Mouse (Mus musculus): ENCODE measurements around the gene Plekhg3. TPM values are rescaled to one million over a fixed set of nuclear protein-coding genes. Genes with fewer than 3 reads are reported as not detected.

Gene Plekhg3
- polyA plus RNA-seq, 1 experiment from 2014 or later, result 20.1 TPM

DNA sequence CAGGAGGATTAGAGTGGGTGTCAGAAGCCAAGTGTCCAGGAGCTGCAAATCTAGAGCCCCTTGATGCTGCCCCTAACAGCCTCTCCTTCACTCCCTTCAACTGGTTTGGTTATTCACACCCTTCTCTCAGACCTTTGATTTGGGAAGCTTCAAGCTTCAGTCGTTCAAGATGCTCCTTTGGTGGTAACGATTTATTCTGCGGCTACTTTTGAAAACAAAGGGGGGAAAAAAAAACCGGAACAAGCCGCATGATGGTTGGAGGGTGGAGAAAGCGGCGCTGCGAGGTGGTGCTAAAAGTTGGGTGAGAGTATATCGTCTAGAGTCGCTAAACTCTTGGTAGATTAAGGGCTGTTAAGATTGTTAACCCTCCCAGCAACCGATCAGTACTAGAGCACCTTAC lies 3.5 kb downstream of the Plekhg3 start:
- H3K27ac ChIP-seq, result peak overlapping the region; percentile 90
- H3K79me2 ChIP-seq (ENCODE audit: inconsistent target), result peaks cover 49% of the 10 kb centered on the region
- H3K4me3 ChIP-seq (ENCODE audit: inconsistent target), result peak overlapping the region; percentile 58
- WGBS (ENCODE audit: missing documents), result 3% methylated on average over 11 of the region's 11 CpGs
- no peaks in the 10 kb centered on the region for H3K36me3 ChIP-seq (ENCODE audit: inconsistent target)

DNA sequence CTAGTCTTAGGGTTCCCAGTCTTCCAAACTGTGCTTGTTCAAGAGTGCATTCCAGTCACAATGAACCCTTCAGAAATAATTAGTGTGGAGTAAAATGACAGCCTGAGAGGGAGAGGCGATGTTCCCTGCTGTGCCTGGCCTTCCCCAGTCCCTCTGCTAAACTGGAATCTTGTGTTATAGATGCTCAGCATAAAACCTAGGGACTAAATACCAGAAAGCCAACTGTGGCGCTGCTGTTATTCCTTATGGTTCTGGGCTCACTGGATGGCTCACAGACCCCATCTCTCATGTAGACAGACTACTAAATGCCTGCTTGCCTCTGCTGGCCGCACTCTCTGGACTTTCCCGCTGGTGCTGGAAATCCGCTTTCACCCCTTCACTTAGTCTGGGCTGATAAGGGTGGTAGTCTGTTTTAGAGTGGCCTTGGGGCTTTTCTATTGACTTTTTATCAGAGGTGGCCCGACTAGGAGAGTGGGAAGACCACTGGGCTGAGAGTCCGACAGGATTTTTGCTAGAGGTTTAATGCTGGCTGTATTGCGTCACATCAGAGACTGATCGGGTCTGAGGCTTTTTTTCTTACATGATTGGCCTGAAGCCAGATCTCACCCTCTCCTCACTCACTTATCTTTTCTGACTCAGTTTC lies 4.1 kb downstream of the Plekhg3 start:
- no peaks in the 10 kb centered on the region for H3K36me3 ChIP-seq (ENCODE audit: inconsistent target)
- H3K4me3 ChIP-seq (ENCODE audit: inconsistent target), result peak overlapping the region; percentile 58
- WGBS (ENCODE audit: missing documents), result 32% methylated on average over 9 of the region's 9 CpGs
- H3K79me2 ChIP-seq (ENCODE audit: inconsistent target), result peaks cover 54% of the 10 kb centered on the region
- peak overlapping the region; percentile 90 for H3K27ac ChIP-seq

DNA sequence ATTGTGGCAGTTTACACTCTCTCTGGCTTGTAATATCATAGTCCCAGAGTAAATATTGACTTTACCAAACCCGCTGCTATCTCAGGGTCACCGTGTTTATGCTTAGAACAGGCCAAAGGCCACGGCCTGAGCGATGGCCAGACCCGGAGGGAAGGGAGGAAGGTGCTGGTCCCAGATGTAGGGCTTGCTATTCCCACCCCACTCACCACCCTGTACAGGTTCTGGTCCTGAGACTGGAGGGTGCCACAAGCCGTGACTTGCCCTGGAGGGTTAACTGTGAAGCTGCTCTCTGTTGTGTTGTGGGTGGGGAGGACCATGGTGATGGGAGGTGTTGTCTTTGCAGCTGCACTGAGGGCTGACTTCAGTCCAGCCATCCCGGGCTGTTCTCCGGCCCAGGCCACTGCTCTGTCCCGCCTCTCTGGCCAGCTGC lies 4.8 kb downstream of the Plekhg3 start:
- peak overlapping the region; percentile 58; the same call in 1 of the 2 replicates for H3K4me3 ChIP-seq (ENCODE audit: inconsistent target)
- WGBS (ENCODE audit: missing documents), result 92% methylated on average over 9 of the region's 9 CpGs
- H3K27ac ChIP-seq, result peak overlapping the region; percentile 90
- H3K36me3 ChIP-seq (ENCODE audit: inconsistent target), result no peaks in the 10 kb centered on the region
- peaks cover 62% of the 10 kb centered on the region for H3K79me2 ChIP-seq (ENCODE audit: inconsistent target)

DNA sequence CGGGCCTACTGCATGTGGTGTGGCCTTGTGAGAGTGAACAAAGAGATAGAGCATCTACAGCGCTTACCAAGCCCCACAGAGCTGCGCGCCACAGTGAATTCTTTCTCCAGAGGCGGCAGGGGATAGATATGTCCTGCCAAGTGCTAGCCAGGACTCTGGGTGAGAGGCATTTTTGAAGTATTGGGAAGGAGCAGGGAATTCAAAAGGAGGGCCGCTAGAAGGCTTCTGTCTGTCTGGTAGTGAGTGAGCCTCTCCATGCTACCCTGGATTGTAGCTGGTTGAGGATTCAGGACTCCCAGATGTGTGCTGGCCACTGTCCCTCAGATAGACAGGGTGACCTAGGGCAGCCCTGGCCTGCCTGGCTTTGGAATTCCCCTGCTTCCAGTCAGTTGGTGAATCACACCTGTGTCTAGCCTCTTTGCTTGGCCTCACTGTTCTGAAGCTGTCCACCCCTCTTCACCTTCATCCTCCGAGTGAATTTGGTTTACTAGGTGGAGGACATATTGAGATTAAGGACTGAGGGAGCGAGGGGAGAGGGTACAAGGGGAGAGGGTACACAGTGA lies 6.0 kb downstream of the Plekhg3 start:
- Histone ChIP-seq H3K27ac (peak overlapping the region; percentile 87), H3K79me2 (ENCODE audit: inconsistent target) (peaks cover 73% of the 10 kb centered on the region), H3K36me3 (ENCODE audit: inconsistent target) (no peaks in the 10 kb centered on the region), H3K4me3 (ENCODE audit: inconsistent target) (no peak overlapping the region)
- 84% methylated on average over 8 of the region's 8 CpGs for WGBS (ENCODE audit: missing documents)

DNA sequence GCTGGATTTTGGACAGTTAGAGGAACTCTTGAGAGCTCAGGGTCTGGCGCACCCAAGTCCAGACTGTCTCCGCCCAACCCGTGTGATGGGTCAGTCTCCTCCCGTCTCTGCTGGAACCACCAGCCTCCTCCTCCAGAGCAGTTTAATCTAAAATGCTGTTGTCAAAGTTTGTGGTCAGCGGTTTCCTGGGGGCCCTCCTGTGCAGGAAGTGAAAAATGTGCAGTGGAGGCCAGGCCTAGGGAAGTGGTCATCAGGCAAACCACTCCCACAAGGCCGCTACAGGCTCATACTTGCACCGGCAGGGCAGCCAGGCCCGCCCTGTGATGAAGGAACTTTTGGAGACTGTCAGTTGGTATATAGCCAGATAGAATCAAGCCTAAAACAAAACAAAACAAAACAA lies 6.7 kb downstream of the Plekhg3 start:
- Histone ChIP-seq H3K79me2 (ENCODE audit: inconsistent target) (peaks cover 81% of the 10 kb centered on the region), H3K36me3 (ENCODE audit: inconsistent target) (no peaks in the 10 kb centered on the region), H3K4me3 (ENCODE audit: inconsistent target) (no peak overlapping the region), H3K27ac (peak overlapping the region; percentile 87)
- 0% methylated on average over 8 of the region's 8 CpGs for WGBS (ENCODE audit: missing documents)

DNA sequence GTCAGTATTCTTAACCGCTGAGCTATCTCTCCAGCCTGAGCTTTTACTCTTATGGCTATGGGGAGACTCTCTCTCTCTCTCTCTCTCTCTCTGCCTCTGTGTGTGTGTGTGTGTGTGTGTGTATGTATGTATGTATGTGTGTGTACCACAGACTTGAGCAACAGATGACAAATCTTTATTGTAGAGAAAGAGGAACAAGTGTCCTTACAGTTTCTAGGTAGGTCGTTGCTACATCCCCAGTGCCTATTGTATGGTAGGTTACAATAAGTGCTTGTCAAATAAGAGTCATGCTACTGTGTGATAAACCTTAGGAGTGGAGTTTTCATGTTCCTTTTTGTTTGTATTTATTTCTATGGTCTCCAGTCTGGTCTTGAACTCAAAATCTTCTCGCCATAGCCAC lies 9.5 kb downstream of the Plekhg3 start:
- 43% methylated on average over 3 of the region's 3 CpGs for WGBS (ENCODE audit: missing documents)
- no peaks in the 10 kb centered on the region for H3K36me3 ChIP-seq (ENCODE audit: inconsistent target)
- H3K27ac ChIP-seq, result no peak overlapping the region
- H3K79me2 ChIP-seq (ENCODE audit: inconsistent target), result peaks cover 95% of the 10 kb centered on the region
- no peak overlapping the region for H3K4me3 ChIP-seq (ENCODE audit: inconsistent target)

DNA sequence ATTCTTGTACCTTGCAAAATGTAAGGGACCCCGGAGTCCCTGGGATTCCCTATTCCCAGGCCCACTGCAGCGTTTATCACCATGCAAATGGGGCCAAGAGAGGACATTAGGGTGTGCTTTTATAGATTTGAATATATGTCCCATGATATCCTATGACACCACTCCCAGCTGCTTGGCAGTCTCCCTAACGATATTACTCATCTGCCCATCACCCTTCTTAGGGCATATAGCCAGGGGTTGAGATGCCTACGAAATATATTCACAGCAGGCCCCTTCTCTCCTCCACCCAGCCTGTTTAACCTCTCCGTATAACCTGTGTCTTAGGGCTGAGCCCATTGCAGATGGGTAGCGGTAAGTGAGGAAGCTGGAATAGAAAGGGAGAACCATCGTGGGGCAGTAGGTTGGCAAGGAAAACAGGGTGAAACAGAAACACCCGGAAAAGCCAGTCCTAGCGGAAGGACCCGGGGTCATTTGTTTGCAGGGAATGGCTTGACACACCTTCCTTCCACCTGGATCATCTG lies 10.1 kb downstream of the Plekhg3 start:
- no peak overlapping the region for H3K27ac ChIP-seq
- WGBS (ENCODE audit: missing documents), result 91% methylated on average over 10 of the region's 10 CpGs
- H3K79me2 ChIP-seq (ENCODE audit: inconsistent target), result peaks cover 95% of the 10 kb centered on the region
- H3K36me3 ChIP-seq (ENCODE audit: inconsistent target), result no peaks in the 10 kb centered on the region
- no peak overlapping the region for H3K4me3 ChIP-seq (ENCODE audit: inconsistent target)

DNA sequence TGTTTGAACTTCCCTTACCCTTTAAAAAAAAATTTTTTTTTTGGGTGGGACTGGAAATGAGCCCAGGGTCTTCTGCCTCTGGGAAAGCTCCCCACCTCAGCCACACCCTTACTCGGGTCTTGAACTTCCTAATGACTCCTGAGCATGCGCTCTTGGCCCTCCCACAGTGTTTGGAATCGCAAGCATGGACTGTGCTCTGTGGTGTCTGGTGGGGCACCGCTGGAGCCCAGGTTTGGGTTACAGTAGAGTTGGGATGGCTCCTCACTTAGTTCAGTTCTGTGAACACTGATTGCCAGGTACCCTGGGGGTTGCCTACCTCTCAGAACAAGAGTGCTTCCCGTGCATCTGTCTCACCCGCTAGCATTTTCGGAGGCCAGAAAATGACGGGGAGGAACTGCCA lies 10.8 kb downstream of the Plekhg3 start:
- 85% methylated on average over 8 of the region's 8 CpGs for WGBS (ENCODE audit: missing documents)
- no peak overlapping the region for H3K4me3 ChIP-seq (ENCODE audit: inconsistent target)
- H3K27ac ChIP-seq, result no peak overlapping the region
- no peaks in the 10 kb centered on the region for H3K36me3 ChIP-seq (ENCODE audit: inconsistent target)
- H3K79me2 ChIP-seq (ENCODE audit: inconsistent target), result peaks cover 95% of the 10 kb centered on the region

DNA sequence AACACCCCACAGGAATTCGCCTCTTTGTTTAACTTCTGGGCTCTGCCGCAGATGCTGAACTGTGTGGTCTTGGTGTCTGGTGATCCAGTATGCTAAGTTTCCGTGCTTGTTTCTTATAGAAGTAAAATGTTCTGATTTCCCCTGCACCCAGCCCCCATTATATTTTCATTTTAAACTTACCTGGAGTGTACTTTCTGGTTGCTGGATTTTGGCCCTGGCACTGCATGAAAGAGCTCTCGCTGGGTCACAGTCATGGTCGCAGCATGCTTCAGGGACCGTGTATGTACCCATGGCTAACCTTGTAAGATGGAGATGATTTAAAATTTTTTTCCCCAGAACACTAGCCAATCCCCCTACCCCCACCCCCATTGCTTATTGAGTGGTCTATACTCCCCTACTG lies 11.2 kb downstream of the Plekhg3 start:
- Histone ChIP-seq H3K27ac (no peak overlapping the region), H3K4me3 (ENCODE audit: inconsistent target) (no peak overlapping the region), H3K79me2 (ENCODE audit: inconsistent target) (peaks cover 95% of the 10 kb centered on the region), H3K36me3 (ENCODE audit: inconsistent target) (no peaks in the 10 kb centered on the region)
- WGBS (ENCODE audit: missing documents), result 91% methylated on average over 6 of the region's 6 CpGs

DNA sequence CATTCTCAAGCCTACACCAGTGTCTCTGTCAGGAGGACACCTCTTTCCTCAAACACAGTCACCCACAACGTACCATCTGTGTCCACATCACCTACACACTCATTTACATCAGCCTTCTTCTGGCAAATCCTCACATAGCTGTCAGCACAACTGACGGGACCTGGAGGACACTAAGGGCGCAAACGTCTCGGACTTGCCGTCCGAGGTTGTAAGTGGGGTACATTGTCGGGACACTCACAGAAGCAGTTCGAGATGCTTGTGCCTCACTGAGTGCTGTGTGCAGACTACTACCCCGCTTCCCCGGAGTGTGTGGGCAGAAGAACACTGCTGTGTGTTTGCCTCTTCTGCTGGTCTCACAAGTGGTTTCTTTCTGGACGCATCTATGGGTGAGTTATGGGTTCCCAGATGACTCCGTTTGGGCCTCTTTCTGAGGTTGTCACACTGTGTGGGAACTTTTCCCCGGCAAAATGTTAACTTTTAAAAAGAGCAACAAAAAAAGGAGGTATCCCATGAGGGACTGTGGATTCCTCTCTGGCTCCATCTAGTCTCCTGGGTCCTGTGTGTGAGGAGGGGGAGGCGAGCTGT lies 15.2 kb downstream of the Plekhg3 start:
- no peak overlapping the region for H3K27ac ChIP-seq
- H3K36me3 ChIP-seq (ENCODE audit: inconsistent target), result no peaks in the 10 kb centered on the region
- no peak overlapping the region for H3K4me3 ChIP-seq (ENCODE audit: inconsistent target)
- H3K79me2 ChIP-seq (ENCODE audit: inconsistent target), result peaks cover 100% of the 10 kb centered on the region
- WGBS (ENCODE audit: missing documents), result 98% methylated on average over 15 of the region's 15 CpGs

DNA sequence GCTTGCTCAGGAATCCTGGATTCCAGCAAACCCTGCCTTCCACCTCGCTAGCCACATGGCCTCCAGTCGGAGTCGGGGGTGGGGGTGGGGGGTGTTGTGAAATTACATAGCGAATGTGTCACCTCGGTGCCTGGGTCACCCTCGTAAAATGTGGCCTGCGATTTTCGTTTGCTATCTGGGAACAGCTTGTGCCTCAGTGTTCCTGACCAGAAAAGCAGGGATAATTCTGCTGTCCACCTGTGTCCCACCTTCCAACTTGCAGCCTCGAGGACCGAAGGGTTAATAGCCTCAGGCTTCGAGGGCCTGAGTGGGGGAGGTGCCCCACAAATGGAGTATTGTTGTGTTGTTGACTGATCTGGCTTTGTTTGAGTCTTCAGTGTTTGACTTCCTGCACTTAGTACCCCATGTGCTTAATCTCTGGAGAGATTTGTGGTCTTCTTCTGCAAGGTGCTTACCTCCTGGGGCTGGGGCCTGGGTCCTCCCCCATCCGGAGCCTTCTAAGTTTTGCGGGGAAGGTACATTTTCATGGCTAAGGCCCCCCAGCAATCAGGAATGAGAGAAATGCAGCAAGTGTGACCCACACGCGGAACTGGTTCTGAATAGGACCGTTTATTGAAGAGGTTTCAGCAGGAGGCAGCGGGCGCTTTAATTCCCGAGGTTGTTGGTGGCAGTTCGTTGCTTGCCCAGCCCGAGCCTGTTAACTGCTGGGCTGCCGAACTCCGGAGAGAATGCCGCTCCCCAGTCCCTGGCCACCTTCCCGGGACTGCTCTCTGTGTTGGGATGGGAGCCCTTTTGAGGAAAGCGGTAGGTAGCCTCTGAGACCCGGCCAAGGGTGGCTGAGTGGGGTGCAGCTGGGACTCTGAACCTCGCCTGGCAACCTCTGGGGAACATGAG lies 15.9 kb downstream of the Plekhg3 start:
- Histone ChIP-seq H3K79me2 (ENCODE audit: inconsistent target) (peaks cover 97% of the 10 kb centered on the region), H3K36me3 (ENCODE audit: inconsistent target) (no peaks in the 10 kb centered on the region), H3K4me3 (ENCODE audit: inconsistent target) (no peak overlapping the region), H3K27ac (no peak overlapping the region)
- WGBS (ENCODE audit: missing documents), result 77% methylated on average over 28 of the region's 28 CpGs

DNA sequence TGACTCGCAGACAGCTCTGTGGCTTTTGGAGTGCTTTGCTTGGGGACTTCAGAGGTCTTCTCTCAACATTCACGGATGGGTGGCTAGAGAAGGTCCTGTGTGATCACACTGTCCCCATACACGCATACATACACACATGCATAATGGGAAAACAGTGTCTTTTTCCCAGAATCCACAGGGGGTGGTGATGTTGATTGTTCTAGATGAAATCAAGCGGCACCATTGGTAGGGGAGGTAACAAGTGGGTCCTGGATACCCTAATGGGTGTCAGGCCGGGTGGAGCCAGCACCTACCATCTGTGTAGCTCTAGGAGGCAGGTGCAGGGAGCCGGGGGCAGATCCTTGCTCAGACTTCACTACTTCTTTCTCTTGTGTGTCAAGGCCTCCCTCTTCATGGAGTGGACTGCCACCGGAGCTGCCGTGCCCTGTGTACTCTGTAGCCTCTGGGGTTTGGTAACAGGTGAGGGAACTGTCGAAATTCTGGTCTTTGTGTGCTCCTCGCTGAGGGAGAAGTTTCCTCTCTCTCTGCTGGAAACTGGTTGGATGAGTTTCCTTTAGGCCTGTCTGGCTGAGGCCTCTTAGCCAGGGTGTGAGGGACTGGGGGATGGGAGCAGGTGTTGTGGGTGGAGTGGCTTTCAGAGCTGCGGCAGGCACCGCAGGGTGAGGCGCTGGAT lies 16.9 kb downstream of the Plekhg3 start:
- no peak overlapping the region for H3K27ac ChIP-seq
- H3K36me3 ChIP-seq (ENCODE audit: inconsistent target), result no peaks in the 10 kb centered on the region
- peaks cover 88% of the 10 kb centered on the region for H3K79me2 ChIP-seq (ENCODE audit: inconsistent target)
- no peak overlapping the region for H3K4me3 ChIP-seq (ENCODE audit: inconsistent target)
- WGBS (ENCODE audit: missing documents), result 69% methylated on average over 12 of the region's 13 CpGs

DNA sequence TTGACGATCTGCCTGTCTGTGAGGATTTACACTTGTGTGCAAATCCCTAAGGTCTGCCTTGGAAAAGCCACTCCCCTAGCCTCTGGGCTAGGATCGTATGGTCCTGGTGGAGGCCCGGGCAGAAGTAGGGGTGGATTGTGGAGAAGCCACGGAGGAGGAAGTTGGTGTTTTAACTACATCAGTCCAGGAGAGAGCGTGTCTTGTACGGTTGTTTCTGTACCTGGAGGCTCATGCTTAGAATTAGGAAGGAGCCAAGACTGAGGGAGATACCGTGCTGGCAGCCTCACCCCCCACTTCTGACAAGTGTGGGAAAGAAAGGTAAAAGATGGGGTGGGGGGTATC lies 17.4 kb downstream of the Plekhg3 start:
- no peaks in the 10 kb centered on the region for H3K36me3 ChIP-seq (ENCODE audit: inconsistent target)
- peaks cover 83% of the 10 kb centered on the region for H3K79me2 ChIP-seq (ENCODE audit: inconsistent target)
- H3K27ac ChIP-seq, result no peak overlapping the region
- 34% methylated on average over 7 of the region's 7 CpGs for WGBS (ENCODE audit: missing documents)
- no peak overlapping the region for H3K4me3 ChIP-seq (ENCODE audit: inconsistent target)

DNA sequence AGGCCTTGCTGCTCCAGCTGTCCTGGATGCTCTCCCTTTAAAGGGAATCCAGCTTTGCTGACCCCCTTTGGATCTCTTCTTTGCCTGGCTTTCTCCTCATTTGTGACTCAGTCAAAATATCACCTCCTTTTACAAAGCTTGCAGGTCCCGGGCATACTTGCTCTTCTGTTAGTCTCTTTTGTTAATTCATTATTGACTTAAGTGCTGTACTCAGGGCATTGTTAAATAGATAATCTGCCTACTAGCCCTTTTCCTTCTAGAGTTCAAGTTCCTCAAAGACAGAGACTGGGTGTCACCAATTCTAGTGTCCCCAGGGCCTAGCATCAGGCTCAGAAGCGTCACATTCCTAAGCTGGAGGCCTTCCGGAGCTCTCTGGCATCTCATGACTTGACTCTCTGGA lies 18.5 kb downstream of the Plekhg3 start:
- no peaks in the 10 kb centered on the region for H3K36me3 ChIP-seq (ENCODE audit: inconsistent target)
- peaks cover 83% of the 10 kb centered on the region for H3K79me2 ChIP-seq (ENCODE audit: inconsistent target)
- no peak overlapping the region for H3K27ac ChIP-seq
- H3K4me3 ChIP-seq (ENCODE audit: inconsistent target), result no peak overlapping the region
- WGBS (ENCODE audit: missing documents), result 88% methylated on average over 3 of the region's 3 CpGs

All from macrophage (primary cell).